In genomic region chr15:95769576-95769975, GRCm38 (mm10) we compare ENCODE assay signal across 11 mouse cellular contexts. TPM values are rescaled to one million over a fixed set of nuclear protein-coding genes. Genes with fewer than 3 reads are reported as not detected.
DNase-seq lines count a peak whose midpoint lies in the region.
"Had no signal": no experiment of that assay in that cellular context is flagged by ENCODE, and none has a peak within 500 bp of the region (broad histone marks: within the 10 kb centered on the region; RNA-seq: fewer than 3 reads in every experiment).

No protein-coding gene starts in this region.

- peak; percentile 56 for DNase-seq in adrenal gland, adult 2 months
- DNase-seq in adrenal gland, adult 18-20 months (ENCODE audit: low spot score in 2 of 2): no peak
- DNase-seq in heart, adult 18-20 months: peak; percentile 38 to 59
- DNase-seq in heart, adult 8-10 months (ENCODE audit: low spot score): no peak
- DNase-seq in ovary, postnatal 36 days (ENCODE audit: low spot score): peak; percentile 20
- DNase-seq in ovary, postnatal 10 days (ENCODE audit: low spot score): no peak
- DNase-seq in skeletal muscle tissue, adult 2 months (ENCODE audit: low read depth, low spot score): peak; percentile 31
- no peak for DNase-seq in urinary bladder, adult 2 months (ENCODE audit: low spot score)
- DNase-seq: cerebellum, adult 11 months; lung, postnatal 14 days; midbrain, embryonic 14.5 days had no signal

RNA-seq across cellular contexts. Expression of gene Ano6, which starts 21.1 kb away (rescaled TPM):
- 10 to 100 TPM; 69.6 to 90.3 TPM for total RNA-seq in adrenal gland, adult 2 months (2021)
- polyA plus RNA-seq in adrenal gland, adult 2 months (2012; rRNA removed): 20.6 and 28.6 TPM in 2 replicates
- total RNA-seq in adrenal gland, adult 18-20 months (2021): 10 to 100 TPM; 56.5 to 64.2 TPM
- 10 to 100 TPM; 15.9 to 18.3 TPM for total RNA-seq in heart, adult 18-20 months (2021)
- 10 to 100 TPM; 17.7 to 21.2 (median 19.1) TPM for total RNA-seq in heart, adult 8-10 months (2022)
- 53.9 and 66.4 TPM in 2 replicates for polyA plus RNA-seq in urinary bladder, adult 2 months (2012; rRNA removed)

Comparison
In these comparisons a context has a peak if more than half of its experiments do, and no peak if none do; other contexts are left out.
1. DNase-seq: peak in adrenal gland, adult 2 months (single experiment), heart, adult 18-20 months (2 of 2), ovary, postnatal 36 days (single experiment) and skeletal muscle tissue, adult 2 months (single experiment); none in adrenal gland, adult 18-20 months (0 of 2), heart, adult 8-10 months (single experiment), ovary, postnatal 10 days (single experiment) and urinary bladder, adult 2 months (single experiment).